Mouse (Mus musculus) skeletal muscle tissue, adult 2 months (tissue): ENCODE results near the gene Ttbk1.
"Not testable (repeated sequence)": the region's sequence is repeated elsewhere in the genome, so short reads cannot be mapped to it uniquely, and the experiment has no call there.

Experiments
- DNase-seq: peaks from one replicate; pipeline ENCODE4 v3.0.0-alpha.2; 2012; ENCODE audit warnings: low read depth, low spot score

Gene Ttbk1

DNA sequence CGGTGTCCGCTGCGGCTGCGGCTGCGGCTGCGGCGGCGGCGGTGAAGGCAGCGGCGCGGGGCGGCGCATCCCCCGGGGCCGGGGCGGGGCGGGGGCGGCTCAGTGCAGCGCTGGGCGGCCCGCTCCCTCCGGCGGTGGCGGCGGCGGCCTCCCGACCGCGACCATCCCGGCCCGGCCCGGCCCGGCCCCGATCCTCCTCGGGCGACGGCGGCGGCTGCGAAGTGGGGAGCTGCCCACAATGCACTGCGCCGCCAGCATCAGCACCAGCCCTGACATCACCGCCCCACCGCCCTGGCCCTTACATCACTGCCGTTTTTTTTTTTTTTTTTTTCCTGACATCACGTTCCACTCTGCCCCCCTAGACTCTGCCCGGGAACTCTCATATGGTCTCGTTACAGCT is at the start of gene Ttbk1:
Gene Ttbk1 (minus strand): TSS at position 245 of the 400 bp plus-strand sequence.
- no peak for DNase-seq

DNA sequence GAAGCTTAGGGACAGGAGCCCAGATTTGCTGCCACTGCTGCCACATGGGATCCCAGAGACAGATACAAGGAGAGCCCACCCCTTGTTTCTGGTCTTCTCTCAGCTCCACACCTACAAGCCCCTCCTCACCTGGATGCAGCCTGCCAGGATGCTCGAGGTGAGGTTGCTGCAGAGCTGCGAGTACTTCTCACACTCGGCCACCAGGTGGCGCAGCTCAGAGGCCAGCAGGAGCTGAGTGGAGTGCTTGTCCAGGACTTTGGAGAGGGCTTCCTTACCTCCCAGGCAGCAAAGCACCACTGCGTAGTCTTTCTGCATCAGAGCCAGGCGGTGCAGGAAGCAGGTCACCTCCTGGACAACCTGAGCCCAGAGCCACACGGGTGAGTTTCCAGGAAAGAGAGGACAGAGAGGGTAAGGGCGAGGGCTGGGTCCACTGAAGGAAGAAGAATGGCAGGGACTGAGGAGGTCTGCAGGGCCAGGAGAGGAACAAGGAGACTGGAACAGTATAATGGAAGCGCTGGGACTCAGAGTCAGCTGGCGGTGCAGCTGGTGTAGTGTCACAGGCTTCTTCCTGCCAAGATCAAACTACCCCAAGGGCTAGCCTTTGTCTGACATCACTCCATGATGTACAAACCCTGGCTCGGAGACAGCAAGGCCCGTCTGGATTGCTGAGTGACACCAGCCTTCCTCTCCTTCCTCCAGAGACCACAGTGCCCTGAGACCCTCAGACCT is 38.3 kb upstream of the Ttbk1 start:
- DNase-seq, result peak; percentile 66

DNA sequence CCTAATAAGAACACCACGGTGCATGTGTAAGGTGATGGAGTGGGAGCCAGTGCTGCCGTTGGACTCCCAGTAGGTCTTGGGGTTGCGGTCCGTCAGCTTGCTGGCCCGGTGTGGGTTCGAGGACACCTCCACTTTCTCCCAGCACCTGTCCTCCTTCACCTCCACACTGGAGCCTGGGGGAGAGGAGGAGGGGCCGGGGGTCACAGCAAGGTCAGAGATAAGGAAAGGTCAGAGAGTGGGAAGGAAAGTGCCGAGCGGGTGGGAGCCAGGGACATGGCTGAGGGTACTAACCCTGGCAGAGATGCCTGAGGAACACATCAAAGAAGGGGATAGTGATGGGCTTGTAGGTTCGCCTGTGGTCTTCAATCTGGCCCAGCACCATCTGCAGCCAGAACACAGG is 37.6 kb upstream of the Ttbk1 start:
- no peak for DNase-seq

DNA sequence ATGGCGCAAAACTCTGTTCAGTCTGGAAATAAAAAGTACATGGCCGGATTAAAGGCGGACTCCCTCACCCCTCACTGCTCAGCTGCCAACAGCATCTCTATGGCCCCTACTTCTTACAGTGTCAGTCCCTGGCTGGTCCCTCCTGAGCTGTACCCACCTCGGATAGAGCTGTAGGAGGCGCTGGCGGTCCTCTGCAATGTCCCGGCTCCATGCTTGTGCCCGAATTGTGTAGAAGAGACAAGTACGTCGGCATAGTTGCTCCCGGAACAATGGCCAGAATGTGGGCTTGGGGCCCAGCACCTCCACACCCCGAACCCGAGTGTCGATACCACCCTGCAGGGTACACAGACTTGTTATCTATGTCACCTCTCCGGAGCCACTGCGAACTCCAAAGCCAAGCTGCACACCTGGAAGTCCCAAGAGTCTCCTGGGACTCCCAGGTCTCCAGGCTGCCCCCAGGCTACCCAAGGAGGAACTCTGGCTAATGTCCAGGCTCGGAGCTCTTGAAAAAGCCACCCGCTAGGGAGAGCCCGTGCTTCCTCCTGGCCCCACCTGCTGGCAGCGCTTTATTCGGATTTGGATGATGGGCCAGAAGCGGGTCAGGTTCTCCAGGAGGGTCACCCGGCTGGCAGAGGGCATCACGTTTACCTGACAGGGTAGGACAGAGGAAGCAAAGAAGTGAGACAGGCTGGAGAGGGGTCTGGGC is 34.6 kb upstream of the Ttbk1 start:
- no peak for DNase-seq

DNA sequence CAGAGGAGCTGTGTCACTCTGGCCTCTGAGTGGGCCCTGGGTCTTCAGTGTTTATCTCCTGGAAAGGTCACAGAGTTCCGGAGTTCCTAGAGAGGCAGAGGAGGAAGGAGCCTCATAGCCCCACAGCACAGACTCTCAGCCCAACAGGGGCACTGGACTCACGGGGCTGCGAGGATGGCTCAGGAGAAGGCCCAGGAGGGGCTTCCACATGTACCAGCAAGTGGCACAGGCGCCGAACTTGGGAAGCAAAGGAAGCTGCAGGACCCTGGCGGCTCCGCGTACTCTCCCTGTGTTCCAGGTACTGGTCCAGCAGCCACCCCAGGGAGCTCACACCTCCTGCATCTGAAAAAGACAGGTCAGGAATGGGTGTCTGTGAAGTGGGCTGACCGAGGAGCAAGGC is 33.7 kb upstream of the Ttbk1 start:
- no peak for DNase-seq

DNA sequence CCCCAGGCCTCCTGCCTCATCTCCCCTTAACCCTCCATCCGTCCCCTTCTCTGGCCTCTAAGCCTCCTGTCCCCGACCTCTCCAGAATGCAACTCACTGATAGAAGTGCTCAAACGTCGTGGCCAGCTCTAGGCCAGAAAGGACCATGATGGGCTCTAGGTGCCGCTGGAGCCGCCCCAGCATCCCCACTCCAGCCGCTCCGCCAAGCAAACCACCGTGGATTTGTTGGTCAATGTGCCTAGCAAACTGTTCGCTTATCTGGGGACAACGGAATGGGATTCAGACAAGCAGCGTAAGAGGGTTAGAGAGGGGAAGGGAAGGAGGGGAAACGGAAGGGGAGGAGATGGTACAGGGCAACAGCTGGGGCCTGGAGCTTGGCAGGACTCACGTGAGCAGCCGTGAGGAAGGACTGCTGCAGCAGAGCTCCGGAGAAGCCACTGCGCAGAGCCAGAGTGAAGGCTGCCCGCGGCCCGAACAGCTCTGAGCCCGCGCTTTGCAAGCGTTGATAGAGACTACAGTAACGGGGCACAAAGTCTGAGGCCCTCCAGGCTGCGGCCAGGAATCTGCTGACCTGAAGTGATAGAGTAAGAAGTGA is 33.0 kb upstream of the Ttbk1 start:
- no peak for DNase-seq

DNA sequence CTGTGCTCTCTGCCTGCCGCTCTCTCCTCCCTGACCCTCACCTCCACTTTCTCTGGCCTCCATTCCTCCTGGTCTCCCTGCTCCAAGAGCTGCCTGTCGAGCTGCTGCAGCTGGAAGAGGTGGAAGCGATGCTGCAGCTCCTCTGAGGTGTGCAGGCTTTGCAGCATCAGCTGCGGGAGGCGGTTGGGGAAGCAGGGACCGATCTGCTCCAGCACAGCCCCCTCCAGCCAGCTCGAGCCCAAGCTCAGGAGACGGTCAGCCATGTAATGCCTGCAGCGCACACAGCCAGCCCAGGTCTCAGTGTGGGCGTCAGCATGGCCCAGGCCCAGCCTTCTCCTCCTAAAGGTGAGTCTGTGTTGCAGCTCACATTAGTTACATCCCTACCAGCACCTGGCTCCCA is 32.5 kb upstream of the Ttbk1 start:
- no peak for DNase-seq

DNA sequence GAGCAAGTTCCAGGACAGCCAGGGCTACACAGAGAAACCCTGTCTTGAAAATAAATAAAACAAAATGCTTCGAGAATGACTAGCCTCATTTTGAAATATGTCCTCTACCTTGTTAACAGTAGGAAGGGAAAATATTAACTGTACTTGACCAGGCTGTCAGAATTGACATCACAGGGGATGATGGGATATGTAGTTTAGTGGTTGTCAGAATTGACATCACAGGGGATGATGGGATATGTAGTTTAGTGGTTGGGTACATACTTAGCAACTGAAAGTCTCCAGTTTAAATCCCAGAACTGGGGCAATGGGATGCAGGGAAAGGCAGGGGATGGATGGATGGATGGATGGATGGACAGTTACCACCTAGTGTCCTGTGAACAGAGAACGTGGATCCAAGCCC is 25.9 kb upstream of the Ttbk1 start:
- DNase-seq, result no peak

DNA sequence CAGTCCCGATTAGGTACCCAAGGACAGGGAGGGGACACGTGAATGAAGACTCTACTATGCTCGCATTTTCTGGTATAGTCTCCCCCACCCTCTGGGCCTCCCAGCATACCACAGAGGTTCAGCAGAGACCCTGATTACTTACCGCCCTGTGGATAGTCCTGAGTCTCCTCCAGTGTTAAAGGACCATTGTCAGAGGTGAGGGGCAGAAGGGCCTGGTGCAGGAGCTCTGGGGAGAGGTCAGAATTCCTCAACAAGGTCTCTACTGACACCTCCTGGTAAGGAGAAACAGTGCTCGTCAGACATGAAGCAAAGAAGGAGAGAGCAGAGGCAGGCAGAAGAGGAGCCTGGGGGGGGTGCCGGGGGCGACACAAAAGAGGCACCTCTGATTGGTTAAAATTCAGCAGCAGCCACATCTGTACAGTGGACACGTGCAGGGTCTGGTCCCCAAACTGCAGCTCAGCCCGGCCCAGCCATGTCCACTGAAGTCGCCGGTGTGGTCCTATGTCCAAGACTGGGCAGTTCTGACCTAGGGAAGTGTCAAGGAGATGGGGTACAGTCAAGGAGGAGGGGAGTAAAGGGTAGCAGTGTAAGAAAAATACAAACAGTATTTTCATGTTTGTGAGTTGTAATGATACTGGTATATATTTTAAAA is 23.7 kb upstream of the Ttbk1 start:
- no peak for DNase-seq

DNA sequence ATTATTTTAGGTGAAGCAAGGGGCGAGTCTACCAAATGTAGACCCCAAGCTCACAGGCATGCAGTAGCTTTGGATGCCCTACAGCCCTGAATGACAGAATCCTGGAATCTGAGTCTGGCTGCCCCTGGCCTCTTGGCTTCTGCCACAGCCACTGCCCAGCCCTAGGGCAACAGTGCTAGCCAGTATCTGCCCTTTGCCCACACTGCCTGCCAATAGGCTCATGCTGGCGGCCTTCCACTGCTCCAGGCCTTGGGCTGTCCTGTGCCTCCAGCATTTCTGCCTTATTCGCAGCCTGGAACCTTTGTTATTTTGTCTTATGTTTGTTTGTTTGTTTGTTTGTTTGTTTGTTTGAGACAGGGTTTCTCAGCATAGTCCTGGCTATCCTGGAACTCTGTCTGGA is 18.1 kb upstream of the Ttbk1 start:
- DNase-seq, result no peak

DNA sequence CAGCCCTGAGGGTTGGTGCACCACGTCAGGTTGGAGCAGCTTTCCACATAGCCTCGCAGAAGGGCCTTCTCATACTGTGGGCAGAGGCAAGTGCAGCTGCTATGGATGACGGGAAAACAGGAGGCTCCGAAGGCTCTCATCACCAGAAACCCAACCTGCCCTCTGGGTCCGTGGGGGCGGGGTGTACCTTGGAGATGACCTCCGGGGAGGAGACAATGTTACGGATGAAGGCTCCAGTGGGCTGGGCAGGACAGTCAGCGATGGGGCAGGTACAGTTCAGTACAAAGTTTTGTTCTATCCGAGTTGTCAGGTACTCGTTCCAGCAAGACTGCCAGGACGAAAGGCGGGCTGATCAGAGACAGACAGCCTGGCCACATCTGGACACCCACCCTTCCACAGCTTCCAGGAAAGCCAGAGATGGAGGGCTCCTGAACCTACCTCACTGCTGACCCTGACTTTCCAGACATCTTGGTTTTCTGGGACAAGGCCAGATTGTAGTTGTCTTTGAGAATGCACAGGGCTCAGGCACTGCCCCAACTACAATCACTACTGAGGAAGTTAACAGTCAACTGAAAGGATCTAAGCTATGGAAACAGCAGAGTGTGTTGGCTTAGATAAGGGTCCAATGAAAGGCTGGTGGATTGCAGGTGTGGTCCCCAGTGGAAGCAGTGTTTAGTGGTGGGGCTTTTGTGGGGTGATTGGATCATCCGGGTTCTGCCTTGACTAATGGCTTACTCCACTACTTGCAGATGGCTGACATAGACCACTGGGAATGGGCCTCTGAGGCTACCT is 16.6 kb upstream of the Ttbk1 start:
- no peak for DNase-seq

DNA sequence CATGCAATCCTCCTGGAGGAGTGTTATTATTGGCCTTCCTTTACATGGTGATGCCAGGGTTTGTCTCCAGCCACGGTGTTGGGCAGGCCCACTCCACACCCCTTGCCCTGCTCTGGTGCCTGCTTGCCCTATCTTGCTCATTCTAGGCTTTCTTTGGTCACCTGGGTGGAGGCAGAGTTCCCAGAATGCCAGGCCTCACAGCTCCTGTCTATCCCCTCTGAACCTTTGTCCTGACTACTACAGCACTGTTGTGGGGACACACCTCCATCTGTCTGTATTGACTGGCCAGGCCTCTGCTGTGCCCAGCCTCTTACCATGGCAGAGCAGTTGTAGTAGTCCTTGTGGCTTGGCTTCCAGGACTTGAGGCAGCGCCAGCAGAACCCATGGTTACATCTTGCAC is 15.3 kb upstream of the Ttbk1 start:
- DNase-seq, result no peak

DNA sequence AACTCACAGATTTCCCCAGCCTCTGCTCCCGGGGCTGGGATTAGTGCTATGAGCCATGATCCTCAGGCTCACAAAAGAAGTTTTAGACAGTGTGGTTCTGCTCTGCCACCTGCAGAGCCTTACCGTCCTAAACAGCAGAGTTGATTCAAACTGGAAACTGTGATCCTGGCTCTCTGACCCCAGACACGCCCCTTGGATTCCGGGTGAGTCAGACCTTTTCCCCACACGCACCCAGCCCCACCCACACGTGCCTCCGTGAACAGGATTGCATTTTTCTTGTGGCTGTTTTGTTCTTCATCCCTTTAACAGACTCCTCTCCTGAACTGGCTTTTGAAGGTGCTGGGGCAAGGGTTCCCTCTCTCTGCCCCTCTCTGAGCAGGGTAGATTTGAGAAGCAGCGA is 10.5 kb upstream of the Ttbk1 start:
- DNase-seq, result no peak

DNA sequence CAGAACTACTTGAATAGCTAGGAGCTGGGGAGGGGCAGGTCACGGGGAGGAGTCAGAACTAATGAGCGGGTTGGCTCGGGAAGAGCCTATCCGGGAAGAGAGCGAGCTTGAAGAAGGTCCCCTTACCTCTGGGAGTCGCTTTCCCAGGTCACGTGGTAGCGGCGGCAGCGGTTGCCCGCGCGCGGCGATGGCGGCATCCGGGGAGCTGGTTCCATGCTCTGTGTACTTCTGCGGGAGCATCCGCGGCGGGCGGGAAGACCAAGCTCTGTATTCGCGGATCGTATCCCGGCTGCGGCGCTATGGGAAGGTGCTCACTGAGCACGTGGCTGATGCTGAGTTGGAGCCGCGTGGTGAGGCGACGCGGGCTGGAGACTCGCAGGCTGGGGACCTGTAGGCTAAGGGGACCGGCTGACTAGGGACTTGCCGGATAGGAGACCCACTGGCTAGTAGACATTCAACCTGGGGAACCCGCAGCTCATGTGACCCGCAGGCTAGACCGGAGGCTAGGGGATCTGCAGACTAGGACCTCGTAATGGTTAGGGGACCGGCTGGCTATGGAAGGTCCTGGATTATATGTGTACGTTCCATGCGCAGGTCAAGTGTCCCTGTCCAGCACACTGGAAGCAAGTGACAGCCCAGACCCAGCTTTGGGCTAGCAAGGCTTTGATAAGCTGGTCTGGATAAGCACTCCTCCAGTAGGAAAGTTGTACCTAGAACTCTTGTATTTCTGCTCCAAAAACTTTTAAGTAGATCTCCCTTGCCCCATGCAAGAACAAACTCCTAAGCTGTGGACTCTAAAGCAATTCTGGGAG is 9.4 kb upstream of the Ttbk1 start, which contains the start of gene Dnph1:
Gene Dnph1 (plus strand): TSS at position 89 of the 812 bp plus-strand sequence.
- peak; percentile 75 for DNase-seq

DNA sequence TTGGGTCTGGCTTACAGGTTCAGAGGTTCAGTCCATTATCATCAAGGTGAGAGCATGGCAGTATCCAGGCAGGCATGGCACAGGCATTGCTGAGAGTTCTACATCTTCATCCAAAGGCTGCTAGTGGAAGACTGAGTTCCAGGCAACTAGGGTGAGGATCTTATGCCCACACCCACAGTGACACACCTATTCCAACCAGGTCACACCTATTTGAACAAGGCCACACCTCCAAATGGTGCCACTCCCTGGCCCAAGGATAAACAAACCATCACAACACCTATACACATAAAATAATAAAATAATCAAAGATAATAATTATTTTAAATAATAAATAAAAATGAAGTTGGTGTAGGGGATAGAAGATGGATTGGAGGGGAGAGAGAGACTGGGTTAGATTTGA is 8.6 kb upstream of the Ttbk1 start:
- DNase-seq, result not testable (repeated sequence)

DNA sequence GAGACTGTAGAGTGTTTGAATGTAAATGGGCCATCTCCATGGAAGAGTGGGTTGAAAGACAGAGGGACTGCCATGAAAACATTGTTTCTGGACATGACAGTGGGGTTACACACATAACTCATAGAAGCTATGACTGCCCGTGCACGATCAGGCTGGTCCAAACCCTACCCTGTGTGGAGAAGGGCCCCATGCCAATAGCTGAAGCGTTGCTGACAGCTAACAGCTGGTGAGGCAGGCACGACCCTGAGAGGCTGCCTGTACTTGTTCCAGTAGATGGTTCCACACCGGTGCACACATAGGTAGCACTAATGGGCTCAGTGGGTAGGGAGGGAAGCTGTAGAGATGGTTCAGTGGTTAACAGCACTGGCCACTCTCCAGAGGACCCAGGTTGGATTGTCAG is 8.0 kb upstream of the Ttbk1 start:
- no peak for DNase-seq

DNA sequence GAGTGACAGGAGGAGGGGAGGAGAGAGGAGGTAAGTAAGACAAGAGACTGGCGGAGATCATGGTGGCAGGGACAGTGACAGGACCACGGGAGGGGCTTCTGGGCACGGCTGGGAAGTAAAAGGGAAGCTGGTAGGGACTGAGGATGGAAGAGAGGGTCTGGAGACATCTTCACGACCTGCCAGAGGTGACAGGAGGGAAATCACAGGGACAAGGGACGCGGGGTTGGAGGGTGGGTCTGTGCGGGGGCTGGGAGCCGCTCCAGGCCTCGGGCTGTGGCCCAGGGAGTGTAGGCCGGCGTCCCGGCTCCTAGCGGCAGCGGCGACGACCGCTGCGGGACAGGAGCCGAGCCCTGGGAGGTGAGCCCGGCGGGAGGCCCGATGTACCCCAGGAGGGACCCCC is 480 bp downstream of the Ttbk1 start:
- no peak for DNase-seq

DNA sequence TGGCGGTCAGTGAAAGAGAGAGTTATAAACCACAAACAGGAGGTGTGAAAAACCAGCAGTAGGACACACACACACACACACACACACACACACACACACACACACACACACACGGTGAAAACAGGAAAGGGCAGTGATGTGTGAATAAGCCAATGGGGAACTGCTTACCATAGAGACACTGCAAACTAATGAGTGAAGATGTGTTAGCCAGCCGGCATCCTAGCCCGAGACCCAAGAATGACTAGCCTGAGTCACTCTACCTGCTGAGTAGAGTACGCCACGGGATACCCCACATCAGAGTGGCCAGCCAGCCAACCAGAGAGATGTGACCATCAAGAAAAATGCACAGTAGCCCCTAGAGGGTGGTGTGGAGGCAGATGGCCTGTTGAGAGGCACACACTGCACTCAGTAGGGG is 3.0 kb downstream of the Ttbk1 start:
- no peak for DNase-seq

DNA sequence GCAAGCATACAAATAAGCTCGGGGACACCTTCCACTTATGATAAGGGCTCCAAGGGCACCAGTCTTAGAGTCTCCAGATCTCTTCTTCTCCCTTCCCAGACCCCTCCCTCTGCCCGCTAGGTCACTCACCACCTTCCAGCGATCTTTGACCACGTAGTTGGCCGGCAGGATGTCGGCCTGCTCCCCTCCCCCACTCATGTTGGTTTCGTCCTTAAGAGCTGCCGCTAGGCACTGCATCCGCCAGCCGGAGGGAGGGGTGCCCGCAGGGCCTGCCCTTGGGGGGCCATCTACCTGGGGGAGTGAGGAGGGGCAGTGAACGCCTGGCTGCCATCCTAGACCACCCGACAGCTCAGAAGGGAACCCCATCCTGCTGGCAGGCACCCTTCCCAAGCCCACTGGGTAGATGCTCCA is 3.4 kb downstream of the Ttbk1 start:
- DNase-seq, result no peak

DNA sequence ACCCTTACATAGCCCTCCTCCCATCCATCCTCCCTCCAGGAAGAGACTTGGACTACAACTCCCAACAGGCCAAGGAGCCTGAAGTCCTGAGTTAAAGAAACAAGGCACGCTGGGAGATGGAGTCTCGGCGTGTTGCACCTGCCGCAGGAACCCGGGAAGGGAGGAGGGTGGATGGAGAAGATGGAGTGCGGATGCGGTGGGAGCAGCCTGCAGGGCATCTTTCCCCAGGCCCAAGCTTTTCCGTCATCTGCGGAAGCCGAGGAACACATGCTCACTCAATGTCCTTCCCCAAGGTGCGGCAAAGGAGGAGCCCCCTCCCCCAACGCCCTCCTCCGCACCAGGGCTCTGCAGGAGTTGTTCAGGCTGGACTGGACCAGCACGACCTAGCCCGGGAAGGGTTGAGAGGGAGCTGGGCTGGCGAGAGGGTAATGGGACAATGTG is 3.9 kb downstream of the Ttbk1 start:
- no peak for DNase-seq

DNA sequence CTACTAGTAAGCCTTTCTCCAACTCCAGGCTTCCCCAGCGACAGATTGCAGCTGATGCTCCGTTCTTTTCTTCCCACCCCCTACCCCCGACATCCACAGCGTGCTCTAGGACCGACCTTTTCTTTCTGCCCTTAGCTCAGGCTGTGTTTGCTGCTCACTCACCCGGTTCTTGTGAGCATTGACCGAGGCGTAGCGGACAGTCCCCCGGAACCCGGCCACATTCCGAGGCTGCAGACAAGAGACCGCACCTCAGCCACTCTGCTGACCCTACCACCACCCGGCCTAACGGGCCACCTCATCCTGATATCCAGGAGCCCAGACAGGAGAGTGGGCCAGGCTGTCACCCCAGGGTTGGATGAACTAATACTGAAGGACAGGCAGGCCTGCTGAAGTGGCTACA is 10.2 kb downstream of the Ttbk1 start:
- DNase-seq, result no peak
